Mouse (Mus musculus): Measurements from ENCODE around the gene Cdrt4.

The Cdrt4 gene

DNA sequence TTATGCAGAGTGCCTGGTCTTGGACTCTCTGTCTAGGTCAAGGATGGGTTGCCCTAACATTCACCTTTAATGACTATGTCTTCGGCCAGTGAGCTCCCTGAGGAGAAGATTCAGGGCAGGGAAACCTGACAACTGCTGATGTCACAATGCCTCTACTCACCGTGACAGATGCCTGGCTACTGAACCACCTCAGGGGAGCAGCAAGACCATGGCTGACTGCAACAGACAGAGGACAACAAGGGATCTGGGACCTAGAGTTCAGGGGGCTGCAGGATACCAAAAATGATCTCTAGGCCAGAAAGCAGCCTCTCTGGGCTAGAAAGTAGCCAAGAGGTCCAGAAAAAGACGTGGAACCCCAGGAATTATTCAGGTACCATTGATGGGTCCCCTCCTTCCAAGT, at the start of gene Cdrt4:
Gene Cdrt4 (plus strand): TSS at position 182 of the 400 bp plus-strand sequence.
- no peak for DNase-seq (ENCODE audit: low spot score)

DNA sequence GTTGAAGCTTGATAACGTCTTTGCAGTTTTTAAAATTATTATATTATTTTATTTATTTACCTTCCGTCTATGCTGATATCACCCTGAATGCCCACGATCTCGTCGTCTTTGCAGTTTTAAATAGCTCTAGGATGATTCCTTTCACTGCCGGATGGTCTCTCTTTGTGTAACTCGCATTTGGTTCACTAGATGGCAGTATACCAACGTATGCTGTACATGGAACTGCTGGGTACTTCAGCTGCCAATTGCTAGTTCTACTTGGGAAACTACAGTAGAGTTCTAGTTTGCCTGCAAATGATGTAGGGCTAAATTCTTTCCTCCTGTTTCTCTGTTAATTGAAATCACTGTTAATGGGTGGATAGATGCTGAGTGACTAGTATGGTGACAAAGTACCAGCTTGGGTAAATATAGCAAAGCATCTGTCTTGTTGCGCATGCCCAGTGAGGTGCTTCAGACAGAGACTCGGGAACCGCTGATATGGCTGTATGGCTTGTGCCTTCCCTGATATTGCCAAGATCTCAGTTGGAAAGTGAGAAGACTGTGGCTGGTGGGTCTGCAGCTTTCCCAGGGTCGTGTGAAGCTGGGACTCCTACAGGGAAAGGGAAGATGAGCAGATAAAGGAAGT, 49.2 kb upstream of the Cdrt4 start:
- DNase-seq (ENCODE audit: low spot score), result peak; percentile 62

DNA sequence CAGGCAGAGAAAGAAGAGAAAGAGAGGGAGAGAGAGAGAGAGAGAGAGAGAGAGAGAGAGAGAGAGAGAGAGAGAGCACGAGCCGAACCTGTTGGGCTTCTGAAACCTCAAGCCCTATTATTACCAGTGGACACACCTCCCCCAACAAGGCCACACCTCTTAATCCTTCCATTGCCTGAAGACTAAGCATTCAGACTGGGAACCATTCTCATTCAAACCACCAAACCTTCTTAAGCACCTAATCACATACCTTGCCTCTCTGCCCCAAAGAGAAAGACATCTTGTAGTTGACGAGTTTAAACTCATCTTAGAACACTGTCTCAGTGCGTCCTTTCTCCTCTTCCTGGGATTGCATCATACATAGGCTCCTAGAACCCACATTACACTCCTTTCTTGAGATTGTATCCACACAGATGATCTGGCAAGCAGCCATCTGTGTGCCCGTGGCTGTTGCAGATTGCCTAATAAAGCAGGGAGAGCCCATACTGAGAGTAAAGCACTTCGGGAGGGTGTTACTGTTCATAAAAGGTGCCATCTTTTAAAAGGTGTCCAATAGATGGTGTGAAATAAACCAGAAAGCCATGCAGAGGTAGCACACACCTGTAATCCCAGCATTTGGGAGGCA, 47.0 kb upstream of the Cdrt4 start:
- DNase-seq (ENCODE audit: low spot score), result no peak

DNA sequence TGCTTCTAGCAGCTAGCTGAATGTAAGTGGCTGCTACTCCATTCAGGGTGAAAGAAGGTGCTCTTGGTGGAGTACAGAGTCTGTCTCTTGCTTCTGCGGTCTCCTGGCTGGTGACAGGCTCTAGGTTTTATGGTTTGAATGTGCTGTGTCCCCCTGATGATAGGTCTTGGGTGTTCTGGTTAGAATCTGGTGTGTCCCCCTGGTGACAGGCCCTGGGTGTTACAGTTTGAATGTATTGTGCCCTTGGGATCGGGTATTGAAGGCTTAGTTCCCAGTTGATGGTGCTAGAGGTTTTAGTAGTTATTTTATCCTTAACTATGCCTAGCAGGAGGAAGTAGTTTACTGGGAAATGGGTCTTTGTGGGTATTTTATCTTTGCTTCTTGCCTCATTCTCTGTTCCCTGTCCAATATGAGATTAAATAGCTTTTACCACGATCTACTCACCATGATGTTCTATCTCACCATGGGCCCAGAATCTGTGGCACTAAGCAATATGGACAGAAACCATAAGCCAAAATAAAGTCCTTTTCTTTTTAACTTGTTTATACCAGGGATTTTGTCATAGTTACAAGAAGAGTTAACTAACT, 41.2 kb upstream of the Cdrt4 start:
- no peak for DNase-seq (ENCODE audit: low spot score)

DNA sequence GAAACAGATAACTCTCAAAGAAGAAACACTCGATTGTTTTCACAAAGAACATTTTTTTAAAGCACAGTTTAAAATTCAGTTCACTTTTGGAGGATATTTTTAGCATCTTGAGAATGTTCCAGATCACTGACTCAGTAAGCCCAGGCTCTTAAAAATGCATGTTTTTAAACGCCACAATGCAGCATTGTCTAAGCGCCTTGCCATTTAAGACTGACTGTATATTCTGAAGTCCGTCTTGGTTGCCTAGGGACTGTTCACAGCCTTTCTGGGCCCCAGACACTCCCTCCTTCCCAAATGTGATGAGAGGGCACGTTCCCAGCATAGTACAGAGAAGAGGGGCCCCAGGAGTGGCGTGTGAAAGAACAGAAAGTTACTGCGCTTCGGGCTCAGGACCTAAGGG, 39.6 kb upstream of the Cdrt4 start:
- no peak for DNase-seq (ENCODE audit: low spot score)

DNA sequence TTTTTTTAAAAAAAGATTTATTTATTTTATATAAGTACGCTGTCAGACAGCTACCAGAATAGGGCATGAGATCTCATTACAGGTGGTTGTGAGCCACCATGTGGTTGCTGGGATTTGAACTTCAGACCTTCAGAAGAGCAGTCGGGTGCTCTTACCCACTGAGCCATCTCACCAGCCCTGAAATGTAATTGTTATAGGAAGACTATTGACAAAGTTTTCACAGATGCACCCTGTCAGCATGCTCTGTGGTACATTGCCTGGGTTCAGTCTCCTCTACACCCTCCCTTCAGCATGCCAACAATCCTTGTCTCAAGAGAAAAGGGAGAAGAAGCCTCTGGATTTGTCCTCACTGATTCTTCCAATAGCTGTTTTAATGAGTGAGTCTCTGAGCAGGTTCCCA, 37.9 kb upstream of the Cdrt4 start:
- no peak for DNase-seq (ENCODE audit: low spot score)

DNA sequence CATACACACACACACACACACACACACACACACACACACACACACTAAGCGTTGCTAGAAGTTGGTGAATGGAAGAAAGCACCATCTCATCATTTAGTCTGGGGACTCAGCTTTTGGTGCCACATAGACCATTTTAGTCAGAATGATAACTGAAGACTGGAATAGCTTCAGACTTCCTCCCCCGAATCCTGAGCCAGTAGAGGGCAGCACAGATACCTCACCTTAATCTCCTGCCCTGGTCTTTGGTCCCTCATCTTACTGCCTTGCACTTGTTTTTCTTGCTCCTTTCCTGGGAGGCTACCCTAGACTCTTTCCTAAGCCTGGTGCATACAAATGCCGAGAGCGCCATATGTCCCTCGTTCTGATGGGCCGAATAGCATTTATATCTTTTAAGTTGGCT, 36.5 kb upstream of the Cdrt4 start:
- peak; percentile 16 for DNase-seq (ENCODE audit: low spot score)

DNA sequence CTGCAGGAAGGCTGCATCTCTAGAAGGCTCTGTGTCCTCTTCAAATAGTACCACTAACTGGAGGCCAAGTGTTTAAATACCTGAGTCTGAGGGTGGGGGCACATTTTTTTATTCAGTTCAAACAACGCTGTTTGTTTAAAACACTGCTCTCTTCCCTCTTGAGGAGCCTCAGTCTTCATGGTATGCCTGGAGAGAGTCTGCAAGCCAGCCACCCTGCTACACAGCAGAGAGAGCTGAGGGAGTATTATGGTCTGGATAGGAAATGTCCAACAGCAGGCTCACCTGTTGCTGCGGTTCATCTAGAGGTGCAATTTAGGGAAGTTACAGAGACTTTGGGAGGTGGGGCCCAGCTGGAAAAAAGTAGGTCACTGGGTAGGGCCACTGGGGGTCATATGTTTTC, 35.5 kb upstream of the Cdrt4 start:
- no peak for DNase-seq (ENCODE audit: low spot score)

DNA sequence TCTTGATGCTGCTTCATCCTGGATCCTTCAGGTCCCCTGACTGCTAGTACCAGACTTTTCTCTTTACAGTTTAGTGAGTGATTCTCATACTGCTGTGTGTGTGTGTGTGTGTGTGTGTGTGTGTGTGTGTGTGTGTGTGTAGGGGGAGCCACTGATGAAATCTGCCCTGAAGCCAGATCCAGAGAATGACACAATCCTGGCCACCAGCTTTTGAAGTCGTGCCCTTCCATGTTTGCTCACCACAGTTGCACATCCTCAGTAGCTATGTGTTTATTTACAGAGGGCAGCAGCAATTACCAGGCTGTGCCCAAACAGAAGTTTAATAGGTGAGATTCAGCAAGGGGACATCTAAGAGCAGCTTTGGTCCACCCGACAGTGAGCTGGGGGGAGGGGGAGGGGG, 34.2 kb upstream of the Cdrt4 start:
- DNase-seq (ENCODE audit: low spot score), result no peak

DNA sequence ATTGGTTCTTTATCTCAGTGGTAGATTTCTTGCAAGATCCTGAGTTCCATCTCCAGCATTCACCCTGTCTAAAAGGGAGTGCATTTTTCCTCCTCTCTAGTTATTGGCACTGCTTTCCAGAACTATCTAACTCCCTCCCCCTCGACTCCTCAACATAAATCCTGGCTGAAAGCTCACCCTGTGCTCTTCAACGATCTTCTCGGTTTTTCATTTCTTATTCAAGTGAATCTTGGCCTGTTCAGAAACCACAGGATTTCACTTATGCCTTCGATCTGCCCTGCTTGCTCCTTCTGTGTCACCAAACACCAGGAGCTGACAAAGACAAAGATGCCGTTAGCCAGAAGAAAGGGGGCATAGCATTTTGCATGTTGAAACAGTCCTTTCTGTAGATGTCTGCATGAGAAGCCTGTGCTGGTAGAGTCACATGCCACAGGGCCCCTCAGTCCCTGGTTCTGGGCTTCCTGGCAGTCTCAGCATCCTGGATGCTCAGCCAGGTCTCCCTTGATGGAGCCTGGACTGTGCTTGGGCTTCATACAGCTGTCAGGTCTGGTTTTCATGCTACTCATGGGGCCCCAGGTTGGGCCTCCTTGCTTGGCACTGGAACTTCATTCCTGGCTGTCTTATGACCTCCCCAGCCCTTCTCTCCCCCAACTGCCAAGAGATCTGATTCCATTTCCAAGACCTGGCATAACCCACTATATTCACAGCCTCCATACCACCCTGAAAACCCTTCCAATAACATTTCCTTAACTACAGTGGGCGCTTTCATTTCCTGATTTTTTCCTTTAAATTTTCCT, 30.8 kb upstream of the Cdrt4 start:
- peak; percentile 11 for DNase-seq (ENCODE audit: low spot score)

DNA sequence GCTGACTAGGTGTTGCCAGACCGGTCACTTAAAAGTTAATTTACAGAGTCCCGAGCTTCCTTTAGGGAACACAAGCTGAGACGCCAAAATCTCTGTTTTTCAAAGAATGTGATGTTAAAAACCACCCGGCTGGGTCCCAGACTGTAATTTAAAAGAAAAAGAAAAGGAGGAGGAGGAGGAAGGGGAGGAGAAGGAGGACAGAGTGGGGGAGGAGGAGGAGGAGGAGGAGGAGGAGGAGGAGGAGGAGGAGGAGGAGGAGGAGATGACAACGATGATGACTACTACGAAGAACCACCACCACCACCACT, 30.3 kb upstream of the Cdrt4 start:
- no peak for DNase-seq (ENCODE audit: low spot score)

DNA sequence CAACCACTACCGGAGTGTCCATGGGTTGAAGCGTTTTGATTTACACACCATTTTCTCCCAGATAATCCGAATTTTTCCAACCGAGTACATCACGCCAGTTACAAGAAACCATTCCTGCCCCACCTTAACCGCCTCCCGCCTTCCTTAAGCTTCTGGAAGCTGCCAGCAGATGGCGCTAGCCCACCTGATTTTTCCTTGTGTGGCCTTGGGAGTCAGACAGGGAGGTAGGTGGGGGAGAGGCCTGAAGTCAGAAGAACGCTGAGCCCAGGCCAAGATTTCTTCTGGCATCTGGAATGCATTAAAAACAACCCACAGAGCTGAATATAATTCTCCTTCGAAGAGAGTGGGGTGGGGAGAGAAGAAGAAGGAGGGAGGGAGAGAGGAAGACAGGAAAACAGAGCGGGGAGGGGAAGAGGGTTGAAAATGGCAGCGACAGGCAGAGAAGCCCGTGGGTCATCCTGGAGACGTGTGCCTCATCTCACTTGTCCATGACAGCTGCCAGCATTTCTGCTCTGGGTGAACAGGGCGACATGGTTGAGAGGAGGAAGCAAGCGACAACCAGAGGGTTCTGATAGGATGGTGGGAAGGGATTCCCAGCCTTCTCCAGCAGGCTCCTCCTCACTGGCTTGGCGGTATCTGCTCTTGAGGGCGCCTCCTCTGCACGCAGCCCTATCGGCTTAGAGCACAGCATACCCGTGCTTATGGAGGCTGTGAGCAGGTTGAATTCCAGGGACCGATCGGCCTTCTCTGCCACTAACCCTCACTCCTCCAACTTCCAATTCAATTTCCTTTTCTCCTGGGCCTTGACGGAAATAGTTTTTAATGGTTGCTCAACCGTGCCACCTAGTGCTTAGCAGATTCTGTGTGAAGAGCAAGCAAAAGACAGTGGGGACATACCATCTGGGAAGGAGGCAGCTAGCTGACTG, 29.7 kb upstream of the Cdrt4 start:
- DNase-seq (ENCODE audit: low spot score), result peak; percentile 94

DNA sequence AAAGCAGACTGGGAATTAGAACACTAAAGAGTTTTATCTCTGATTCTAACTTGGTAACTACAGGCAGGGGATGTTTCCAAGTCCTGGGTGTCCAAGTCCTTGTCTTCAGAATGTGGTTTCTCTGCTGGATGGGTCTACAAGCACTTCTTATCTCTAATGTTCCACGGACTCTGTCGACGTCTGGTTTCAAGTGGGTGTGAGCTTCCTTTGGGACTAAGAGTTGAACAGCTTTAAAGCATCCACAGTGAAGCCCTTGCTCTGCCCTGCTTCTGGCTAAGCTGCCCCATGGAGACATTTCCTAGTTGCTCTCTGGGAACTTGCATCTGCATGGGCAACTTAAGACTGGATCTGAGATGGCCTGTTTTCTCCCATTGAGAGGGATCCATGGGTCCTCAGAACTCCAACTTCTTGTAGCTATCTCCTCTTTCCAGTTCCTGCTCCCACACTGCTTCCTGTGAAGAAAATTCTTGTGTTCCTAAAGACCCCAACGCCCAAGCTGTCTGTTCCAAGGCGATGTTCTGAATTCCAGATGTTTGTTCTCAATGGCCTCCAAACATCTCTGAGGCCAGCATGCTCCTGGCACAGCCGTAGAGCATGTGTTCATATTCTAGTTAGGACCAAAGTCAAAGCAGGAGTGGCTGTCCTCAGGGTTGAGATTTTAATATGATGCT, 26.8 kb upstream of the Cdrt4 start:
- peak; percentile 56 for DNase-seq (ENCODE audit: low spot score)

DNA sequence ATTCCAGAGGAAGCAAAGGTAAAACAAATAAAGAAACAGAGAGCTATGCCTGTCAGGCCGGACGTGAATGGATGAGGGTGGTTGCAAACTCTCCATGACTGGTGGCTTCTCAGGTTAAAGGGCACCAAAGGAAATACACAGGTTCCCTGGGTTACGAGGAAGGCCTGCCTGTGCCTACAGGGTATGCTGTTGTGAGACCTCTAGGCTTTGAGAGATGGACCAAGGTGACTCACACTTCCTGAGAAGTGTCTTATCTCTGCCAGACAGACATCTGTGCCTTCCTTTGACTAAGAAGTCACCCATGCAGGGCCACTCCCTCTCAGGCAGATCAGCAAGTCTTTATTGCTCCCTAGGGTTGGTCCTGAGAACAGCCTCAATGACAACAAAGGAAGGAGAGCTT, 21.2 kb upstream of the Cdrt4 start:
- no peak for DNase-seq (ENCODE audit: low spot score)

DNA sequence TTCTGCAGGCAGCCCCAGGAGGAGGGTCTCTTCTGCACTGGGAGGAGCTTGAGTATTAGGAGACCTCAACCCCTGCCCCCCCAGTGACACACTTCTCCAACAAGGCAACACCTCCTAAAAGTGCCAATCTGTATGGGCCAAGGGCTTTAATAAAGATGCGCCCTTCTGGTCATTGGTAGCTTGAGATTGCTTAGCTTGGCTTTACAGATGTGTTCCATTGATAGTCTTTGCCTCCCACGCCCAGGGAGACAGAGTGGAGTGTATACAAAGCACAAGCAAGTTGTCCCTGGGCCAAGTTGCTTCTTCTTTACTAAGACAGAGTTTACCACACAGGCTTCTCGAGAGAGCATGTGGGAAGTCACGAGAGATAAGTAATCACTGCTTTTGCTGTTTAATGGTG, 20.4 kb upstream of the Cdrt4 start:
- no peak for DNase-seq (ENCODE audit: low spot score)

DNA sequence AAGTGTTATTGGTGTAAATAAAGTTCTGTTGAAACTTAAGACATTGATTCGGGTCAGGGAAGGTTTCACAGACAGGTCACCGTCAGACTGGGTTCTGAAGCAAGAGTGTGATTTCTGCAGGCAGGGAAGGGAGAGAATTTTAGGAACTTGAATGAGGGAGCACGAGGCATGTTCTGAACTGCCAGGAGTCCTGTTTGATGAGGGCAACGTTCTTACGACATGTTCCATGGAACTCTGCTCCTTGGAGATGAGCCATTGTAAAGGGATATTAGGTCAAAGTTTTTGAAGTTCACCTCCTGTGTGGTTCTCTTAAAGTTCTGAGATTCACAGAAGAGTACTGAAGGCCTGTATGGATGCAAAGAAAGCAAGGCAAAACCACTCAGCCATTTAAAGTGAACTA, 19.9 kb upstream of the Cdrt4 start:
- DNase-seq (ENCODE audit: low spot score), result no peak

DNA sequence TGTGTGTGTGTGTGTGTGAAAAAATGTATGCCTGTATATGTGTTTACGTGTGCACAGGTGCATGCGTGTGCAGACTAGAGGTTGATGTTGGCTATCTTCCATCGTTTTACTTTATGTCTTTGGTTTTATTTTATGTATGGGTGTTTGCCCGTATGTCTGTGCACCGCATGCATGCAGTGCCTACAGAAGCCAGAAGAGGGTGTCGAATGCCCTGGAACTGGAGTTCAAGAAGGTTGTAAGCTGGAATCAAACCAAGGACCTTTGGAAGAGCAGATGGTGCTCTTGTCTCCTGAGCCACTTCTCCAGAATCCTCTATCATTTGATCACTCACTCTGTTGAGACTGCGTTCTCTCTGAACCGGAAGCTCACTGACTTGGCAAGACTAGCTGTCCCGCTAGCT, 17.9 kb upstream of the Cdrt4 start:
- no peak for DNase-seq (ENCODE audit: low spot score)

DNA sequence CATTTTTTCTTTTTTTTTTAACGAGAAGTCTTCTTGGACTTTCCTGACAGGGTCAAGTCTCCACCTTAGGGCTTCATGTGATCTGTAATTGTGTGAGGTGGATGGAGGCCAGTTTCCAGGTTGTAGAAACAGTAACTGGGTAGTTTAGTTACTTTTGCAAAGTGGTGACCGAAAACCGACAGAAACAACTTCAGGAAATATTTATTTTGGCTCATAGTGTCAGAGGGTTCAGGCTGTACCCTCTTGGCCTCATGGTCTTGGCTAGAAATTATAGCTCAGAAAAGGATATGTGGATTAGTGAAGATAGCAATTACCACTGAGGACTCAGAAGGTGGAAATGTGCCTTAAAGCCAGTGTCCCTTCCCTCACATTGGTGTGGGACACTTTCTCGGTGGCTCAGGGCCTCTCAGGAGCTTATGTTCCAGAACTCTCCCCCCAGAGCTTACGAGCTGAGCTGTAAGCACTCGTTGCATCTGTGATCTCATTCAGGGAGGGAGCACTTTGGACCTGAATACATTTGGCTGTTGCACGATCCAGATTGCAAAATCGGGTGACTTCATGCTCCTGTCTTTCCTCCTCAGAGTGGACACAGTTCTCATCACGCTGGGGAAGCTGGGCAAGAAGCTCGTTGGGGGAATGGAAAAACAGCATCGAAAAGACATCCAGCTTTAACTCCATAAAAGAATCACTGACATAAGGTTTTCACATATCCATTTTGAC, 16.0 kb upstream of the Cdrt4 start:
- DNase-seq (ENCODE audit: low spot score), result no peak

DNA sequence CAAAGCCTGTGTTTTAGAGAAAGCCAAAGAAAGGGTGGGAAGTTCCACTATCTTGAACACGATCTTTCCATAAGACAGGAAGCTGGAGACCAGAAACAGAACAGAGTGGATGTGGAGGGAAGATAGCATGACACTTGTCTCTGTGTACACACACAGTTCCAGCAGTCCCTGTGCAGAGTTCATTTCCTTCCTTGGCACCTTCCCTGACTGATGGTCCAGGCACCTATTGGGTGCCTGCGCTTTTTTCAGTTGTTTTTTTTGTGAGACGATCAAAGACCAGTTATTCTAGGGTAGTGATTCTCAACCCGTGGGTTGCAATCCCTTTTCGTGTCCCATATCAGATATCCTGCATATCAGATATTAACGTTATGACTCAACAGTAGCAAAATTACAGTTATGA, 13.0 kb upstream of the Cdrt4 start:
- DNase-seq (ENCODE audit: low spot score), result no peak

DNA sequence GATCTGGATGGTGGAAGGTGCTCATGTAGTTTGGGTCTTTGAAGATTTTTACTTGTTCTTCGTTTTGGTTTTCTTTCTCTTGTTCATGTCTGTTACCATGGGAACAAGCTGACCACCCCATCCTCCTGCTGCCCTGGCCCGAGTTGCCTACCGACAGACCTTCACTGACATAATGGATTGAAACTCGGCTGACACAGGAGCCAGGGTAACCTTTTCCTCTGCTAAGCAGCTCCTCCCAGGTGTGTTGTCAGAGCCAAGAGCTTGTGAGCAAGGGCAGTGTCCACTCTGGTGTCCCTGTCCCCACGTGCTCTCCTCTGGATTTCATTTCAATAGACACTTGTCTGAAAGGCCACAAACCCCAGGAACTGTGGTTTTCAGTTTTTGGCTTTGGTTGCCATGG, 12.1 kb upstream of the Cdrt4 start:
- no peak for DNase-seq (ENCODE audit: low spot score)

DNA sequence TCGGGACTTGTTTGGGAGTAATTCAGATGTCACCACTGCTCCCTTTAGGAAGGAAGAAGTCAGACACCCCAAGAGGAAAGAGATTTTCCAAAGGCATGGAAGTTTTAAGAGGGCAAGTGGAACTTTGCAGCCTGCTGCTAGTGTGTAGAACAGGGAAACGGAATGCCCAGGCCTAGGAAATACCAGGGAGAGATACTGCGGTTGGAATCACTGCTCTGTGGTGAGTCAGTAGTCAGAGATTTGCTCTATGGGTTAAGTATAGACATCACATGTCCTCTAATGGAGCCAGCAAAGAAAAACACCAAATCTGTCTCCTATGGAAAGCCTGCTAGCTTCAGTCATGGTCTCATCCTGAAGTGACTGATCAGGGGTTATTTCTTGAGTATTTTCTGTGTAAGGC, 10.8 kb upstream of the Cdrt4 start:
- no peak for DNase-seq (ENCODE audit: low spot score)

All from urinary bladder, postnatal 14 days (tissue).